Mouse (Mus musculus) hindbrain, postnatal 0 days (tissue): Measurements from ENCODE around the gene Alyref. TPM values are rescaled to one million over a fixed set of nuclear protein-coding genes. Genes with fewer than 3 reads are reported as not detected.

Experiments
- ATAC-seq: fragments of 200-750 bp; cut with Nextera tagmentation; 2 replicates; pipeline ENCODE4 v1.8.0; 2017; ENCODE audit warnings: mild to moderate bottlenecking, moderate TSS enrichment, moderate library complexity
- DNase-seq: peaks from one replicate; pipeline ENCODE4 v3.0.0-alpha.2; 2015; ENCODE audit warnings: low spot score
- H3K27ac ChIP-seq: fragments of 300-500 bp; sonication (generic); 2 replicates; pipeline ENCODE4 v1.5.1; 2014; ENCODE audit warnings: mild to moderate bottlenecking
- H3K27me3 ChIP-seq: fragments of 300-500 bp; sonication (generic); 2 replicates; pipeline ENCODE4 v1.6.1; 2014; ENCODE audit warnings: low read length, mixed read lengths; ENCODE audit not compliant: insufficient read depth
- H3K36me3 ChIP-seq: fragments of 300-500 bp; sonication (generic); 2 replicates; pipeline ENCODE4 v1.6.1; 2014; ENCODE audit warnings: low read length, mixed read lengths; ENCODE audit not compliant: insufficient read depth
- H3K4me1 ChIP-seq: fragments of 300-500 bp; sonication (generic); 2 replicates; pipeline ENCODE4 v1.6.1; 2014; ENCODE audit warnings: antibody characterized with exemption, low read length, mixed read lengths; ENCODE audit not compliant: insufficient read depth
- H3K4me2 ChIP-seq: fragments of 300-500 bp; sonication (generic); 2 replicates; pipeline ENCODE4 v1.6.1; 2014; ENCODE audit warnings: low read depth, mild to moderate bottlenecking, low read length, moderate library complexity, mixed read lengths
- H3K4me3 ChIP-seq: fragments of 300-500 bp; sonication (generic); 2 replicates; pipeline ENCODE4 v1.5.1; 2014; ENCODE audit warnings: low read length
- H3K9ac ChIP-seq: fragments of 300-500 bp; sonication (generic); replicated peaks from 2 replicates; pipeline ENCODE4 v1.6.1; 2014; ENCODE audit warnings: mild to moderate bottlenecking, low read length, moderate library complexity, mixed read lengths
- H3K9me3 ChIP-seq: fragments of 300-500 bp; sonication (generic); 2 replicates; pipeline ENCODE4 v1.6.1; 2016; ENCODE audit warnings: low read length, mixed read lengths
- CTCF ChIP-seq: IDR thresholded peaks from 2 replicates; pipeline ENCODE4 v1.5.1; 2016; ENCODE audit warnings: antibody characterized with exemption, control low read depth, low read depth
- WGBS: fragments of 180-500 bp; shearing (Covaris S2); extraction: QIAGEN DNeasy Blood & Tissue Kit; methylation state at CpG from one replicate; pipeline ENCODE4 v1.1.7; 2014; 5-methylcytosine and 5-hydroxymethylcytosine counted together
- polyA plus RNA-seq: library from polyadenylated mRNA; unstranded; fragments of >200 nt; fragmentation: Nextera tagmentation; extraction: Ambion mirVana; gene quantifications from 2 replicates; pipeline ENCODE4 v1.2.1, GENCODE M21; 2015
- total RNA-seq: library from RNA; depleted of rRNA; stranded (reverse); fragments of >200 nt; gene quantifications from 2 replicates; pipeline ENCODE4 v1.2.3, GENCODE M21; 2014

The Alyref gene
- total and polyA plus RNA-seq, 2 experiments from 2014 or later: 95.2 to 185 TPM

GRCm38 (mm10) chr11:120617519-120618112, 19.5 kb upstream of the Alyref start, which contains the start of gene Pcyt2:
TSS of gene Pcyt2 (minus strand) at chr11:120617936.
- Histone ChIP-seq H3K4me3 (peak within 1 kb of the TSS; percentile 82), H3K4me2 (peak within 1 kb of the TSS; percentile 85), H3K36me3 (peaks cover 36% of the 10 kb centered on the region; the same call in 1 of the 2 replicates), H3K9ac (peak within 1 kb of the TSS; percentile 77), H3K27ac (peak within 1 kb of the TSS; percentile 91), H3K9me3 (no peaks in the 10 kb centered on the region), H3K4me1 (peaks cover 8% of the 10 kb centered on the region; the same call in 1 of the 2 replicates), H3K27me3 (no peaks in the 10 kb centered on the region)
- ATAC-seq (peak; percentile 95), DNase-seq (peak; percentile 97)
- TF ChIP-seq CTCF: peak; percentile 12; the same call in 1 of the 2 replicates
- under 1% methylated on average over 56 of the region's 56 CpGs for WGBS

- TF ChIP-seq CTCF: no peak
- H3K36me3 ChIP-seq: peaks cover 39% of the 10 kb centered on the region; the same call in 1 of the 2 replicates
- H3K9me3 ChIP-seq: no peaks in the 10 kb centered on the region
- no peaks in the 10 kb centered on the region for H3K27me3 ChIP-seq
- H3K27ac ChIP-seq: peak overlapping the region; percentile 91; the same call in 1 of the 2 replicates
- DNase-seq (no peak), ATAC-seq (no peak)
- H3K4me1 ChIP-seq: peaks cover 8% of the 10 kb centered on the region; the same call in 1 of the 2 replicates
- peak overlapping the region; percentile 82 for H3K4me3 ChIP-seq
- peak overlapping the region; percentile 77 for H3K9ac ChIP-seq
- 43% methylated on average over 4 of the region's 4 CpGs for WGBS
- peak overlapping the region; percentile 85 for H3K4me2 ChIP-seq
Observed at GRCm38 (mm10) chr11:120616617-120617294, 18.6 kb upstream of the Alyref start.

GRCm38 (mm10) chr11:120615606-120616203, 17.5 kb upstream of the Alyref start:
- no peak overlapping the region for H3K27ac ChIP-seq
- H3K9ac ChIP-seq: no peak overlapping the region
- DNase-seq (no peak), ATAC-seq (no peak)
- peaks cover 8% of the 10 kb centered on the region; the same call in 1 of the 2 replicates for H3K4me1 ChIP-seq
- H3K4me3 ChIP-seq: no peak overlapping the region
- no peak for TF ChIP-seq CTCF
- H3K36me3 ChIP-seq: peaks cover 37% of the 10 kb centered on the region
- 87% methylated on average over 11 of the region's 11 CpGs for WGBS
- no peaks in the 10 kb centered on the region for H3K9me3 ChIP-seq
- peak overlapping the region; percentile 85 for H3K4me2 ChIP-seq
- no peaks in the 10 kb centered on the region for H3K27me3 ChIP-seq

- no peak for TF ChIP-seq CTCF
- H3K36me3 ChIP-seq: peaks cover 32% of the 10 kb centered on the region
- no peaks in the 10 kb centered on the region for H3K9me3 ChIP-seq
- H3K4me2 ChIP-seq: no peak overlapping the region; the same call in 1 of the 2 replicates
- DNase-seq (no peak), ATAC-seq (no peak)
- H3K27me3 ChIP-seq: no peaks in the 10 kb centered on the region
- 88% methylated on average over 6 of the region's 6 CpGs for WGBS
- no peak overlapping the region for H3K27ac ChIP-seq
- H3K9ac ChIP-seq: no peak overlapping the region
- peaks cover 8% of the 10 kb centered on the region; the same call in 1 of the 2 replicates for H3K4me1 ChIP-seq
- H3K4me3 ChIP-seq: no peak overlapping the region
Observed at GRCm38 (mm10) chr11:120615167-120615566, 17.0 kb upstream of the Alyref start.

GRCm38 (mm10) chr11:120613976-120614375, 15.8 kb upstream of the Alyref start:
- Histone ChIP-seq H3K4me3 (no peak overlapping the region), H3K9ac (no peak overlapping the region), H3K4me2 (no peak overlapping the region), H3K36me3 (peaks cover 24% of the 10 kb centered on the region), H3K27ac (no peak overlapping the region), H3K9me3 (no peaks in the 10 kb centered on the region), H3K27me3 (no peaks in the 10 kb centered on the region), H3K4me1 (peaks cover 8% of the 10 kb centered on the region; the same call in 1 of the 2 replicates)
- DNase-seq: no peak
- ATAC-seq: no peak
- WGBS: 75% methylated on average over 8 of the region's 8 CpGs
- TF ChIP-seq CTCF: no peak

- H3K27ac ChIP-seq: no peak overlapping the region
- H3K9ac ChIP-seq: no peak overlapping the region
- no peak for DNase-seq
- H3K9me3 ChIP-seq: no peaks in the 10 kb centered on the region
- peaks cover 19% of the 10 kb centered on the region for H3K36me3 ChIP-seq
- TF ChIP-seq CTCF: no peak
- peaks cover 10% of the 10 kb centered on the region; the same call in 1 of the 2 replicates for H3K4me1 ChIP-seq
- H3K4me3 ChIP-seq: no peak overlapping the region
- H3K4me2 ChIP-seq: no peak overlapping the region
- no peak for ATAC-seq
- WGBS: 88% methylated on average over 10 of the region's 10 CpGs
- no peaks in the 10 kb centered on the region for H3K27me3 ChIP-seq
Observed at GRCm38 (mm10) chr11:120613481-120613972, 15.4 kb upstream of the Alyref start.
